Mouse (Mus musculus) E14TG2a.4 (cell line): Measurements from ENCODE around the gene 1700042G07Rik.
"Not testable (repeated sequence)": the region's sequence is repeated elsewhere in the genome, so short reads cannot be mapped to it uniquely, and the experiment has no call there.

Experiments used
- H3K27me3 ChIP-seq: 2 replicates; pipeline ENCODE4 v1.6.1; 2014; ENCODE audit warnings: low read length, control low read depth; ENCODE audit not compliant: insufficient read depth
- H3K36me3 ChIP-seq: 2 replicates; pipeline ENCODE4 v1.6.1; 2014; ENCODE audit warnings: low read length, control low read depth; ENCODE audit not compliant: insufficient read depth
- H3K4me1 ChIP-seq: replicated peaks from 2 replicates; pipeline ENCODE4 v1.6.1; 2014; ENCODE audit warnings: low read depth, low read length, control low read depth
- H3K4me3 ChIP-seq: replicated peaks from 2 replicates; pipeline ENCODE4 v1.5.1; 2014; ENCODE audit warnings: mild to moderate bottlenecking, low read length
- H3K9me3 ChIP-seq: 2 replicates; pipeline ENCODE4 v1.6.1; 2014; ENCODE audit warnings: low read length, control low read depth
- CTCF ChIP-seq: conservative IDR thresholded peaks from 2 replicates; pipeline ENCODE4 v1.5.1; 2014; ENCODE audit warnings: low read length
- NANOG ChIP-seq: IDR thresholded peaks from 2 replicates; pipeline ENCODE4 v1.6.1; 2014; ENCODE audit warnings: borderline replicate concordance, low read length, mixed read lengths
- POU5F1 ChIP-seq: IDR thresholded peaks from 2 replicates; pipeline ENCODE4 v1.6.1; 2014; ENCODE audit warnings: low read length, borderline replicate concordance

The 1700042G07Rik gene

GRCm38 (mm10) chr4:116206531-116206930 lies 33.4 kb downstream of the 1700042G07Rik start:
- H3K27me3 ChIP-seq, result peaks cover under 1% of the 10 kb centered on the region; the same call in 1 of the 2 replicates
- peaks cover 8% of the 10 kb centered on the region; the same call in 1 of the 2 replicates for H3K4me1 ChIP-seq
- TF ChIP-seq NANOG (no peak), POU5F1 (no peak), CTCF (no peak)
- H3K4me3 ChIP-seq, result no peak overlapping the region
- no peaks in the 10 kb centered on the region for H3K36me3 ChIP-seq
- no peaks in the 10 kb centered on the region for H3K9me3 ChIP-seq

GRCm38 (mm10) chr4:116208891-116209290 lies 35.7 kb downstream of the 1700042G07Rik start:
- Histone ChIP-seq H3K4me3 (no peak overlapping the region), H3K9me3 (no peaks in the 10 kb centered on the region), H3K4me1 (peaks cover 8% of the 10 kb centered on the region; the same call in 1 of the 2 replicates), H3K27me3 (no peaks in the 10 kb centered on the region), H3K36me3 (no peaks in the 10 kb centered on the region)
- no peak for TF ChIP-seq CTCF
- no peak for TF ChIP-seq POU5F1
- TF ChIP-seq NANOG, result no peak

GRCm38 (mm10) chr4:116215895-116216605 lies 42.9 kb downstream of the 1700042G07Rik start:
- Histone ChIP-seq H3K9me3 (no peaks in the 10 kb centered on the region), H3K36me3 (no peaks in the 10 kb centered on the region), H3K27me3 (peaks cover 5% of the 10 kb centered on the region), H3K4me3 (no peak overlapping the region), H3K4me1 (peaks cover 9% of the 10 kb centered on the region)
- TF ChIP-seq CTCF (no peak; the same call in 1 of the 2 replicates), NANOG (no peak), POU5F1 (no peak)

- Histone ChIP-seq H3K9me3 (no peaks in the 10 kb centered on the region), H3K27me3 (peaks cover 5% of the 10 kb centered on the region), H3K4me1 (peaks cover 10% of the 10 kb centered on the region), H3K4me3 (no peak overlapping the region), H3K36me3 (no peaks in the 10 kb centered on the region)
- TF ChIP-seq POU5F1 (no peak), CTCF (no peak), NANOG (no peak)
Observed at GRCm38 (mm10) chr4:116217046-116217445, 43.9 kb downstream of the 1700042G07Rik start.

- H3K36me3 ChIP-seq, result not testable (repeated sequence)
Observed at GRCm38 (mm10) chr4:116217661-116218060, 44.5 kb downstream of the 1700042G07Rik start.

GRCm38 (mm10) chr4:116219056-116219455 lies 45.9 kb downstream of the 1700042G07Rik start:
- no peaks in the 10 kb centered on the region for H3K9me3 ChIP-seq
- H3K4me1 ChIP-seq, result peaks cover 19% of the 10 kb centered on the region
- no peak overlapping the region for H3K4me3 ChIP-seq
- H3K27me3 ChIP-seq, result peaks cover 12% of the 10 kb centered on the region
- TF ChIP-seq NANOG, result no peak
- TF ChIP-seq POU5F1, result no peak
- no peak for TF ChIP-seq CTCF
- H3K36me3 ChIP-seq, result no peaks in the 10 kb centered on the region

More at GRCm38 (mm10) chr4:116217661-116218060, 44.5 kb downstream of the 1700042G07Rik start:
- not testable (repeated sequence) for H3K4me3 ChIP-seq, H3K27me3 ChIP-seq, H3K9me3 ChIP-seq
- H3K4me1 ChIP-seq, result peaks cover 16% of the 10 kb centered on the region

GRCm38 (mm10) chr4:116220071-116220650 lies 47.0 kb downstream of the 1700042G07Rik start:
- TF ChIP-seq POU5F1, result no peak
- TF ChIP-seq NANOG, result no peak
- TF ChIP-seq CTCF, result no peak
- H3K4me1 ChIP-seq, result peaks cover 19% of the 10 kb centered on the region
- peaks cover 12% of the 10 kb centered on the region for H3K27me3 ChIP-seq
- H3K4me3 ChIP-seq, result peak overlapping the region; percentile 94
- H3K9me3 ChIP-seq, result no peaks in the 10 kb centered on the region
- no peaks in the 10 kb centered on the region for H3K36me3 ChIP-seq

- peaks cover 19% of the 10 kb centered on the region for H3K4me1 ChIP-seq
- H3K9me3 ChIP-seq, result no peaks in the 10 kb centered on the region
- no peak for TF ChIP-seq CTCF
- H3K36me3 ChIP-seq, result no peaks in the 10 kb centered on the region
- H3K4me3 ChIP-seq, result peak overlapping the region; percentile 94
- peaks cover 12% of the 10 kb centered on the region for H3K27me3 ChIP-seq
Observed at GRCm38 (mm10) chr4:116220780-116221139, 47.6 kb downstream of the 1700042G07Rik start.

- Histone ChIP-seq H3K4me1 (peaks cover 19% of the 10 kb centered on the region), H3K9me3 (no peaks in the 10 kb centered on the region), H3K27me3 (peaks cover 12% of the 10 kb centered on the region), H3K4me3 (peak within 1 kb of the TSS; percentile 94), H3K36me3 (no peaks in the 10 kb centered on the region)
- TF ChIP-seq NANOG, result no peak
- TF ChIP-seq POU5F1, result no peak
- no peak for TF ChIP-seq CTCF
Observed at GRCm38 (mm10) chr4:116221140-116221851, 48.1 kb downstream of the 1700042G07Rik start, which contains the start of gene Pik3r3. Gene Pik3r3, plus strand, starts transcription at chr4:116221618.
